7 mouse cellular contexts compared by ENCODE assay signal in the genomic region with DNA sequence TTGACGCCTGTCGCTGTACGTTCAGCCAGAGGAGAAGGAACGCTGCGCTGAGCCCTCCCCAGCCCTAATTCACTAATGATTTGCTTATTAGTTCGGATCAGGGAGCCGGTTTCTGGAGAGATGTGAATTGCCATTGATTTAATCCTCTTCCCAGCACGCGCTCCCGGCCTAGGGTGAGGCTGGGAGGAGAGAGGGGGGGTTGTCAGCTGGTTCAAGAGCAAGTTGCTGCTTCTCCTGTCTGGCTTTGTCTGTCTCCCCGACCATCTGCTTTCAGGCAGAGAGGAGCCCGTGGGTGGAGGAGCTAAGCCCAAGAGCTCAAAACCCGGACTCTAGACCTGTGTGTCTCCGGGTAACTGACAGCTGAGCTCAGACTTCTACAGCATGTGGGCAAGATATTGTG.
A peak's percentile ranks its signal among the peaks of the same experiment; 100 is the strongest.
DNase-seq lines count a peak whose midpoint lies in the region; ATAC-seq and TF ChIP-seq lines count a peak whose summit lies in the region.

No protein-coding gene starts in this region.

- ATAC-seq in neural tube, embryonic 11.5 days (ENCODE audit: insufficient read depth, low FRiP score, low TSS enrichment) = no peak
- ATAC-seq in forebrain, embryonic 15.5 days (replicated peaks) = peak; percentile 41
- ATAC-seq in liver, embryonic 14.5 days (ENCODE audit: insufficient read depth) = no peak
- no peak for ATAC-seq in inflammation-experienced regulatory T-cells, adult 6 months

- H3K36me3 ChIP-seq in neural tube, embryonic 11.5 days (ENCODE audit: control insufficient read depth, insufficient read depth, low read length) = no peaks in the 10 kb centered on the region
- H3K36me3 ChIP-seq in forebrain, embryonic 15.5 days = no peaks in the 10 kb centered on the region
- H3K36me3 ChIP-seq in liver, embryonic 14.5 days (replicated peaks; ENCODE audit: control insufficient read depth, insufficient read depth, low read depth) = no peaks in the 10 kb centered on the region

- no peaks in the 10 kb centered on the region for H3K9me3 ChIP-seq in neural tube, embryonic 11.5 days (ENCODE audit: control insufficient read depth, low read length)
- H3K9me3 ChIP-seq in forebrain, embryonic 15.5 days = no peaks in the 10 kb centered on the region
- no peaks in the 10 kb centered on the region for H3K9me3 ChIP-seq in liver, embryonic 14.5 days (ENCODE audit: control insufficient read depth, low read length)

- H3K9ac ChIP-seq in neural tube, embryonic 11.5 days (ENCODE audit: low read length) = peak overlapping the region; percentile 31; the same call in 1 of the 2 replicates
- no peak overlapping the region for H3K9ac ChIP-seq in forebrain, embryonic 15.5 days (replicated peaks)
- no peak overlapping the region for H3K9ac ChIP-seq in liver, embryonic 14.5 days (replicated peaks)

- H3K4me3 ChIP-seq in neural tube, embryonic 11.5 days (ENCODE audit: low read depth, low read length) = no peak overlapping the region
- H3K4me3 ChIP-seq in forebrain, embryonic 15.5 days = peak overlapping the region; percentile 4; the same call in 1 of the 2 replicates
- H3K4me3 ChIP-seq in liver, embryonic 14.5 days (ENCODE audit: insufficient read depth in 1 of 2, low read depth in 2 of 2, low read length in 2 of 2) = no peak overlapping the region

- WGBS in neural tube, embryonic 11.5 days = 9% methylated on average over 14 of the region's 14 CpGs
- 22% methylated on average over 14 of the region's 14 CpGs for WGBS in forebrain, embryonic 15.5 days
- 15% methylated on average over 14 of the region's 14 CpGs for WGBS in liver, embryonic 14.5 days (ENCODE audit: insufficient replicate concordance)

- peak overlapping the region; percentile 39 for H3K4me2 ChIP-seq in neural tube, embryonic 11.5 days (ENCODE audit: low read depth)
- peak overlapping the region; percentile 34 for H3K4me2 ChIP-seq in forebrain, embryonic 15.5 days (replicated peaks)
- H3K4me2 ChIP-seq in liver, embryonic 14.5 days (ENCODE audit: low read depth) = peak overlapping the region; percentile 22; the same call in 1 of the 2 replicates

- TF ChIP-seq CTCF in liver, embryonic 14.5 days (IDR thresholded peaks at IDR 0.05; ENCODE audit: low read depth) = no peak

- no peaks in the 10 kb centered on the region for H3K4me1 ChIP-seq in neural tube, embryonic 11.5 days (ENCODE audit: control insufficient read depth, insufficient read depth, low read length)
- peaks cover 21% of the 10 kb centered on the region for H3K4me1 ChIP-seq in forebrain, embryonic 15.5 days
- no peaks in the 10 kb centered on the region for H3K4me1 ChIP-seq in liver, embryonic 14.5 days (replicated peaks; ENCODE audit: control insufficient read depth in 2 of 2, insufficient read depth in 2 of 2, low read length in 1 of 2)

- peak; percentile 17 for DNase-seq in neural tube, embryonic 11.5 days (ENCODE audit: low spot score)
- DNase-seq in neural tube, embryonic 10.5 days (ENCODE audit: extremely low spot score, low spot score) = no peak
- no peak for DNase-seq in liver, embryonic 14.5 days (ENCODE audit: low read depth in 3 of 3, low spot score in 3 of 3)
- peak; percentile 18 for DNase-seq in thymus, postnatal 14 days
- DNase-seq in yolk sac, embryonic 10.5 days (ENCODE audit: low spot score) = no peak

- no peak for TF ChIP-seq EP300 in liver, embryonic 14.5 days (IDR thresholded peaks at IDR 0.05; ENCODE audit: low read depth)

- H3K27ac ChIP-seq in neural tube, embryonic 11.5 days (ENCODE audit: low read depth, low read length) = no peak overlapping the region
- H3K27ac ChIP-seq in forebrain, embryonic 15.5 days (replicated peaks) = peak overlapping the region; percentile 88
- H3K27ac ChIP-seq in liver, embryonic 14.5 days = no peak overlapping the region

- no peaks in the 10 kb centered on the region for H3K27me3 ChIP-seq in neural tube, embryonic 11.5 days (ENCODE audit: control insufficient read depth, insufficient read depth, low read length)
- no peaks in the 10 kb centered on the region for H3K27me3 ChIP-seq in forebrain, embryonic 15.5 days
- no peaks in the 10 kb centered on the region for H3K27me3 ChIP-seq in liver, embryonic 14.5 days (ENCODE audit: control insufficient read depth, insufficient read depth, low read length)

Comparison
In these comparisons a context has a peak if more than half of its experiments do, and no peak if none do; other contexts are left out.
1. DNase-seq: peak in neural tube, embryonic 11.5 days (single experiment) and thymus, postnatal 14 days (single experiment); none in neural tube, embryonic 10.5 days (single experiment), liver, embryonic 14.5 days (0 of 3) and yolk sac, embryonic 10.5 days (single experiment).
2. Peak in every context shown above with its lines, with median percentiles within 50 percentile points of each other: H3K4me2 ChIP-seq.